Mouse (Mus musculus) heart, embryonic 12.5 days (tissue): ENCODE measurements around the gene Tmem151a. TPM values are rescaled to one million over a fixed set of nuclear protein-coding genes. Genes with fewer than 3 reads are reported as not detected.

ENCODE experiments used
- ATAC-seq: fragments of 200-750 bp; cut with Nextera tagmentation; 2 replicates; pipeline ENCODE4 v1.8.0; 2017; ENCODE audit warnings: moderate TSS enrichment, moderate library complexity; ENCODE audit not compliant: insufficient number of reproducible peaks, low FRiP score
- H3K27ac ChIP-seq: fragments of 300-500 bp; sonication (generic); 2 replicates; pipeline ENCODE4 v1.5.1; 2016; ENCODE audit warnings: mild to moderate bottlenecking, moderate library complexity; ENCODE audit not compliant: poor library complexity, severe bottlenecking
- H3K27me3 ChIP-seq: fragments of 300-500 bp; sonication (generic); replicated peaks from 2 replicates; pipeline ENCODE4 v1.6.1; 2016; ENCODE audit warnings: mild to moderate bottlenecking, moderate library complexity
- H3K36me3 ChIP-seq: fragments of 300-500 bp; sonication (generic); 2 replicates; pipeline ENCODE4 v1.6.1; 2016; ENCODE audit warnings: mild to moderate bottlenecking, moderate library complexity
- H3K4me1 ChIP-seq: fragments of 300-500 bp; sonication (generic); replicated peaks from 2 replicates; pipeline ENCODE4 v1.6.1; 2016; ENCODE audit warnings: mild to moderate bottlenecking
- H3K4me2 ChIP-seq: fragments of 300-500 bp; sonication (generic); 2 replicates; pipeline ENCODE4 v1.6.1; 2016; ENCODE audit warnings: mild to moderate bottlenecking, moderate library complexity
- H3K4me3 ChIP-seq: fragments of 300-500 bp; sonication (generic); 2 replicates; pipeline ENCODE4 v1.5.1; 2016; ENCODE audit warnings: mild to moderate bottlenecking
- H3K9ac ChIP-seq: fragments of 300-500 bp; sonication (generic); 2 replicates; pipeline ENCODE4 v1.6.1; 2016; ENCODE audit warnings: mild to moderate bottlenecking, moderate library complexity
- H3K9me3 ChIP-seq: fragments of 300-500 bp; sonication (generic); replicated peaks from 2 replicates; pipeline ENCODE4 v1.6.1; 2016; ENCODE audit warnings: mild to moderate bottlenecking, moderate library complexity
- WGBS: fragments of 180-500 bp; shearing (Covaris S2); methylation state at CpG from one replicate; pipeline ENCODE4 v1.1.7; 2016; 5-methylcytosine and 5-hydroxymethylcytosine counted together
- polyA plus RNA-seq: library from polyadenylated mRNA; unstranded; fragments of >200 nt; fragmentation: Nextera tagmentation; extraction: Ambion mirVana; gene quantifications from 2 replicates; pipeline ENCODE4 v1.2.1, GENCODE M21; 2016

Gene Tmem151a
- polyA plus RNA-seq, 1 experiment from 2014 or later, result 4.4 TPM

DNA sequence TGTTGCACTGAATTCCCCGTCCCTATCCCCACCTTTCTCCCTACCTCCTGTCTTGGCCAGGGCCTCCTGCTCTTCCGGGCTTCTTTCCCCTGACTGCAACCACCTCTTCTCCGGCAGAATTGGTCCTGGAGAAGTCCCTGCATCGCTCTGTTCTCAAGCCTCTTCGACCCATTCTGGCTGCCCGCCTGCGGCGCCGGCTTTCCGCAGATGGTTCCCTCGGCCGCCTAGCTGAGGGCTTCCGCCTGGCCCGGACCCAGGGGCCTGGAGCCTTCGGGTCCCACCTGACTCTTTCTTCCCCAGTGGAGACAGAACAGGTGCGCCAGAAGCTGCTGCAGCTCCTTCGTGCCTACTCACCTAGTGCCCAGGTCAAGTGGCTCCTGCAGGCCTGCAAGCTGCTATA, 32.5 kb downstream of the Tmem151a start:
- H3K27me3 ChIP-seq, result peaks cover 33% of the 10 kb centered on the region
- 63% methylated on average over 17 of the region's 17 CpGs for WGBS

DNA sequence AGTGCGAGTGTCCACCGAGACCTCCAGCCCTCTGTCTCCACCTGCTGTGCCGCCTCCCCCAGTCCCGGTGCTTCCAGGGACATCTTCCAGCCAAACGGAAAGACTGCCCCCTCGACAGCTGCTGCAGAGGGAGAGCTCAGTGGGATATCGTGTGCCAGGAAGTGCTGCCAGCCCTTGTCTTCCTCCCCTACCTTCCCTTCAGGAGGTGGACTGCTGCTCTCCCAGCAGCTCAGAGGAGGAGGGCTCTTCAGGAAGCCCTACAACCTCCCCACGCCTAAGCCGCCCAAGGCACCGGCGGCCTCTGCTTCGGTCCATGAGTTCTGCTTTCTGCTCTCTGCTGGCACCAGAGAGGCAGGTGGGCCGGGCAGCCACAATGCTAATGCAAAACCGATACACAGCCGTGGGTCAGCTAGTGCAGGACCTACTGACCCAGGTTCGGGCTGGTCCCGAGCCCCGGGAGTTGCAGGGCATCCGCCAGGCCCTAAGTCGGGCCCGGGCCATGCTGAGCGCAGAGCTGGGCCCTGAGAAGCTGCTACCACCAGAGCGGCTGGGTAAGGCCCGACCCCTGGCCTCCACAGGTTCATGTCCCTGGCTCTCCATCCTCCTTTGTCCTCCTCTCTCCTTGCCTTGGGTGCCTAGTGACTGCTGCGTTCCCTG, 33.0 kb downstream of the Tmem151a start:
- 0 out of 2 replicates have a peak overlapping the region, but pooled peaks have one; percentile 42 for H3K27ac ChIP-seq
- no peak for ATAC-seq
- H3K36me3 ChIP-seq, result peaks cover 29% of the 10 kb centered on the region
- peak overlapping the region; percentile 44 for H3K9ac ChIP-seq
- H3K4me2 ChIP-seq, result peak overlapping the region; percentile 67
- no peaks in the 10 kb centered on the region for H3K9me3 ChIP-seq
- H3K4me3 ChIP-seq, result peak overlapping the region; percentile 45
- H3K4me1 ChIP-seq, result peaks cover 38% of the 10 kb centered on the region
- H3K27me3 ChIP-seq, result peaks cover 33% of the 10 kb centered on the region
- WGBS, result 27% methylated on average over 25 of the region's 25 CpGs

More for the DNA sequence above, 32.5 kb downstream of the Tmem151a start:
- Histone ChIP-seq H3K9ac (no peak overlapping the region), H3K4me2 (peak overlapping the region; percentile 67), H3K4me3 (no peak overlapping the region), H3K9me3 (no peaks in the 10 kb centered on the region), H3K27ac (no peak overlapping the region), H3K4me1 (peaks cover 38% of the 10 kb centered on the region), H3K36me3 (peaks cover 23% of the 10 kb centered on the region)
- no peak for ATAC-seq

DNA sequence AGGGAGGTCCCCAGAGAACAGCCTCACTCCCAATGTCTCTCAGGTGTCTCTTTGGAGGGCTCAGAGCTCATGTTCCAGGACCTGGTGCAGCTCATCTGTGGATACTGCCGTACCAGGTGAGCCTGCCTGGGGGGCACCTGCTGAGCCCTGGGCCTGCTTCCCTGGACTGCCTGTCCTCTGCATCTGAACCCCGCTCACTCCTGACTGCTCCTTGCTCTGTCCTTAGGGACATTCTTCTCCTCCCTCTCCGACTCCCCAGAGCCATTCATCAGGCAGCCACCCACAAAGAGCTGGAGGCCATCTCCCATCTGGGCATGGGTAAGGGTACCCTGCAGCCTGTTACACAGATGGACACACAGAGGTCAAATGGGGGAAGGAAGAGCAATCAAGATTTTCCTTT, 33.8 kb downstream of the Tmem151a start:
- peaks cover 38% of the 10 kb centered on the region for H3K4me1 ChIP-seq

DNA sequence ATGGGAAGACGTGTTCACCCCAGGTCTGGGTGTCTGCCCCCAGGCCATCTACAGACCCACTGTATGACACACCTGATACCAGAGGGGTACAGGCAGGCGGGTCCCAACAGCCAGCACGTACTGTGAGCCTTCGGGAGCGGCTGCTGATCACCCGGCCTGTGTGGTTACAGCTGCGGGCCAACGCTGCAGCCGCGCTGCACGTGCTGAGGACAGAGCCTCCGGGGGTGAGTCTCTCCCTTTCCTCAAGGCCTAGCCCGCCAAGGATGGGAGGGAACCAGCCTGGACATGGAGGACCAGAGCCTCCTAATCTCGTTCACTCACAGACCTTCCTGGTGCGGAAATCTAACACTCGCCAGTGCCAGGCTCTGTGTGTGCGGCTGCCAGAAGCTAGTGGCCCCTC, 34.3 kb downstream of the Tmem151a start:
- Histone ChIP-seq H3K27ac (peak overlapping the region; percentile 42; the same call in 1 of the 2 replicates), H3K9ac (peak overlapping the region; percentile 66), H3K4me2 (peak overlapping the region; percentile 67), H3K36me3 (peaks cover 41% of the 10 kb centered on the region), H3K4me3 (peak overlapping the region; percentile 45), H3K9me3 (no peaks in the 10 kb centered on the region), H3K4me1 (peaks cover 38% of the 10 kb centered on the region), H3K27me3 (peaks cover 33% of the 10 kb centered on the region)
- WGBS, result 6% methylated on average over 17 of the region's 17 CpGs
- ATAC-seq, result peak; percentile 20; the same call in 1 of the 2 replicates

More for the DNA sequence above, 33.8 kb downstream of the Tmem151a start:
- peak overlapping the region; percentile 42; the same call in 1 of the 2 replicates for H3K27ac ChIP-seq
- WGBS, result 58% methylated on average over 3 of the region's 3 CpGs
- H3K9ac ChIP-seq, result peak overlapping the region; percentile 66
- H3K27me3 ChIP-seq, result peaks cover 33% of the 10 kb centered on the region
- no peak for ATAC-seq
- H3K36me3 ChIP-seq, result peaks cover 36% of the 10 kb centered on the region
- peak overlapping the region; percentile 67 for H3K4me2 ChIP-seq
- H3K9me3 ChIP-seq, result no peaks in the 10 kb centered on the region
- H3K4me3 ChIP-seq, result peak overlapping the region; percentile 45

DNA sequence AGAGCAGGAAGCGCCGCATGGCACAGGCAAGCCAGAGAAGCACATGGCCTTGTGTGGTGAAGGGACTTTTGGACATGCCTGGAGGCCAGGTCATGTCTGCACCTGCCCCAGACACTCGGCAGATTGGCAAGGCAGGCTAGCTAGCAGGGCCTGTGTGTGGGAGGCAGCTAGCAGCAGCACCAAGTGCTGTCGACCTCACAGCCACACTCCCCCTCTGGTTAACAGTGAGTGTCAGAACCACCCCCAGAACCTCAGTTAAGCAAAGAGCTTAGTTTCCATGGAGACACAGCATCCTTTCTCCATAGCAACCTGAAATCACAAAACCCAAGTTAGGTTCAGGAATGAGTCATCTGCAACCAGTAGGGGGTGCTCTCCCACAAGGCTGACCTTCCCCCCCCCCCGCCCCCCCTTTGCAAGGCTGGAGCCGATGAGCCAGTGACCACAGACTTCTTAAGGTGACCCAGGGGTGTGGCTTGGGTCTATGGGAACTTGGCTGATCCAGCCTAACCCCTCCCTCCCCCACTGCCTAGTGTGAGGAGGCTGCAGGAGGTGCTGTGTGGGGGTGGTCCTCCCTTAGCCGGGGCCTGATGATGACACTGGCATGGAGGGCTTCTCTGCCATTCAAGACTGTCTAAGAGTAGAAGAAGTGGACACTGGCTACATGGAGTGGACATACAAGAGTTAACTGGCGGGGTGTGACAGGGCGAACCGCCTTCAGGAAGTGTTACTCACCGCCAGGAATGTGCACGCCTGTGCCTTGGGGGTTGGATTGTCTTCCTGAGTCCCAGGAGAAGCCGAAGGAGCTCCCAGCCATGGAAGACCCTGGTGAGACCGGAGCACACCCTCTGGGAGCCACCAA, 35.1 kb downstream of the Tmem151a start, which contains the start of gene Rin1:
Gene Rin1 (plus strand): TSS at position 435 of the 859 bp plus-strand sequence.
- Histone ChIP-seq H3K9ac (peak within 1 kb of the TSS; percentile 66), H3K36me3 (peaks cover 46% of the 10 kb centered on the region), H3K27ac (peak within 1 kb of the TSS; percentile 42; the same call in 1 of the 2 replicates)

DNA sequence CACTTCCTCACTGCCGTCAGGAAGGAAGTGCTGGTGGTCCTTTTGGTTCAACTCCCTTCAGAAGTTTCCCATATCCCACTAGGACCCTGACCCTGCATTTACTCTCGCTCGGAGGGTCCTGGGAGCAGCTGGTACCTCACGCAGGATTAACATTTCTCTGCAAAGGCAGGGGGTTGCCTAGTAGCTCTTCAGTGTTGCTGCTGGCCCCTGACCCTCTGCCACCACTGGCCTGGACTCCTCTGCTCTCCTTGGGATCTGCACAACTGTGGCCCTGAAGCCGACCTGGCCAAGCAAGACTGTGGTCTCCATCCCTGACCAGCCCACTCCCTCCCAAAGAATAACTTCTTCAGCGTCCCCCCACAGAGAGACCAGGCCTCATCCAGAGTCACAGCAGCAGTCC, 36.0 kb downstream of the Tmem151a start:
- no peak overlapping the region for H3K9ac ChIP-seq
- WGBS, result 82% methylated on average over 6 of the region's 6 CpGs
- H3K4me1 ChIP-seq, result peaks cover 38% of the 10 kb centered on the region
- no peaks in the 10 kb centered on the region for H3K9me3 ChIP-seq
- H3K27ac ChIP-seq, result no peak overlapping the region
- no peak overlapping the region for H3K4me3 ChIP-seq
- no peak for ATAC-seq
- no peak overlapping the region for H3K4me2 ChIP-seq
- H3K36me3 ChIP-seq, result peaks cover 46% of the 10 kb centered on the region
- peaks cover 27% of the 10 kb centered on the region for H3K27me3 ChIP-seq

More for the DNA sequence above, 35.1 kb downstream of the Tmem151a start, which contains the start of gene Rin1:
- Histone ChIP-seq H3K9me3 (no peaks in the 10 kb centered on the region), H3K4me3 (peak within 1 kb of the TSS; percentile 45), H3K4me2 (peak within 1 kb of the TSS; percentile 67), H3K4me1 (peaks cover 38% of the 10 kb centered on the region), H3K27me3 (peaks cover 33% of the 10 kb centered on the region)
- ATAC-seq, result peak; percentile 63
- WGBS, result 19% methylated on average over 14 of the region's 14 CpGs

DNA sequence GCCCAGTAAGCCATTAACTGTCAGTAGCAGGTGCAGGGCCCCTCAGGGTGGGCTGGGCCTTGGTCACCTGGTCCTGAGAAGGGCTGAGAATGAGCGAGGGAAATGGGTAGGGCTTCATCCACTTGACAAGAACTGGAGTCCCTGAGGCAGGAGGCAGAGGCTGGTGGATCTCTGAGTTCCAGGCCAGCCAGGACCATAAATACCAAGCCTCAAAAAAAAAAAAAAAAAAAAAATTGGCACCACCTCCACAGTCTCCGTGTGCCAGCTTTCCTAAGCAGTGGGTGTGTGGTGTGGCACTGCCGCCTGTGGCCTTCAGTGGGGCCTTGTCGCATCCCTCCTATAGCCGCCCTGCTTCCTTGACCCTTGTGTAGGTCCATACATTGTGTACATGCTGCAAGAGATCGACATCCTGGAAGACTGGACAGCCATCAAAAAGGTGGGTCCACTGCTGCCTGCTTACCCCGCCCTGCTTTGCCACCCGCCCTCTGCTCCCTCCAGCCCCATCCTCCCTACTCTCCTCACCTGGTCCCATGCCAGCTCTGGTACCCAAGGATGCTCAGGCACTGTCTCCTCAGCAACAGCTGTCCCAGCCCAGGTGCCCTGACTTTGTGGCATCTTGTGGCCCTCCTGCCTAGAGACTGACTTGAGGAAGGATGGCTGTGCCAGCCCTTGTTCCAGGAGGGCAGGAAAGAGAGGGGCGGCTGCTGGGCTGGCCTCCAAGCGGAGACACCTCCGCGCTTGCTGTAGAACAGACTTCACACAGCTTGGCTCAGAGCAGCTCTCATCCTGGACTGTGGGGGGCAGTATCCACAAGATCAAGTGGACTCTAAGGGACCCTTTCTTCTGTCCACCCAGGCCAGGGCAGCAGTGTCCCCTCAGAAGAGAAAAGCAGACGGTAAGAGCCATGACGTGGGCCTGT, 36.9 kb downstream of the Tmem151a start:
- Histone ChIP-seq H3K36me3 (peaks cover 49% of the 10 kb centered on the region), H3K9me3 (no peaks in the 10 kb centered on the region), H3K4me1 (peaks cover 38% of the 10 kb centered on the region), H3K4me3 (no peak overlapping the region), H3K9ac (no peak overlapping the region), H3K27me3 (peaks cover 21% of the 10 kb centered on the region), H3K27ac (no peak overlapping the region), H3K4me2 (no peak overlapping the region)
- no peak for ATAC-seq
- 85% methylated on average over 14 of the region's 14 CpGs for WGBS

DNA sequence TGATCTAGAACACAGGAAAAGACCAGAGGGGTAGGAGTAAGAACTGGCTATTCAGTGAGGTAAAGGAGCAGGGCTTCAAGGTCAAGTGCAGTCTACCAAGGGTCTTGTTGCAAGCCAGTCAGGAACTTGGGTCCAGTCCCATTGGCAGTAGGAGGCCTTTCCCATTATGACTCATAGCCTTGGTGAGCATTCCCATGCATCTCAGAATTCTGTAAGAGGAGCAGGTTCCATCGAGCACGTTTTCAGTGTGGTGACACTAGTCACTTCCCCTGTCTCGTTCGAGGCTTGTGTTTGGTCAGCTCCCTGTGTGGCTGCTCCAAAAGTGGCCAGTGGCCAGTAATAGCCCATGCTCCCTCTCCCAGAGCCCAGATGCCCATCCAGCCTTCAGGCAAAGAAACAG, 39.8 kb downstream of the Tmem151a start:
- Histone ChIP-seq H3K9ac (no peak overlapping the region), H3K27me3 (no peaks in the 10 kb centered on the region), H3K36me3 (peaks cover 52% of the 10 kb centered on the region), H3K27ac (no peak overlapping the region), H3K4me3 (no peak overlapping the region), H3K4me2 (no peak overlapping the region), H3K4me1 (peaks cover 23% of the 10 kb centered on the region), H3K9me3 (no peaks in the 10 kb centered on the region)
- ATAC-seq, result no peak
- WGBS, result 68% methylated on average over 4 of the region's 4 CpGs

DNA sequence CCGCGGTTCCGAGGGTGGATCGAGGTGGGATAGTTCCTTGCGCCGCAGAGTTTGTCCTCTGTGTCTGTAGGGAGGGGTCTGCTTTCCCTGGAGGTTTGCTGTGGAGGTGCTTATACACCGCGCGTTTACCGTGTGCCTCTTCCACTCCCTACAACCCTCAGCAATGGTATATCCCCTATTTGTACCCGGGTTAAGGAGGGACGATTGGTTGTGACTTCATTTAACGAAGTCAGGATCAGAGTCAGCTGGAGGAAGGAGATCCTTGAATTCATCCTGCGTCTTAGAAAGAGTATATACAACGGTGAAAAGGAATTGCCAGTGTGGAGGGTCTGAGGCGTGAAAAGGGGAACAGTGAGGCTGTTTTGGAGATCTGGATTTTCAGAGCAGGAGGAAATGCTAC, 43.7 kb downstream of the Tmem151a start:
- H3K36me3 ChIP-seq, result peaks cover 22% of the 10 kb centered on the region
- H3K4me2 ChIP-seq, result peak overlapping the region; percentile 100
- peak overlapping the region; percentile 86 for H3K9ac ChIP-seq
- peak overlapping the region; percentile 63 for H3K4me3 ChIP-seq
- no peaks in the 10 kb centered on the region for H3K9me3 ChIP-seq
- ATAC-seq, result no peak
- H3K27me3 ChIP-seq, result no peaks in the 10 kb centered on the region
- peak overlapping the region; percentile 72; the same call in 1 of the 2 replicates for H3K27ac ChIP-seq
- 2% methylated on average over 16 of the region's 16 CpGs for WGBS
- peaks cover 25% of the 10 kb centered on the region for H3K4me1 ChIP-seq

DNA sequence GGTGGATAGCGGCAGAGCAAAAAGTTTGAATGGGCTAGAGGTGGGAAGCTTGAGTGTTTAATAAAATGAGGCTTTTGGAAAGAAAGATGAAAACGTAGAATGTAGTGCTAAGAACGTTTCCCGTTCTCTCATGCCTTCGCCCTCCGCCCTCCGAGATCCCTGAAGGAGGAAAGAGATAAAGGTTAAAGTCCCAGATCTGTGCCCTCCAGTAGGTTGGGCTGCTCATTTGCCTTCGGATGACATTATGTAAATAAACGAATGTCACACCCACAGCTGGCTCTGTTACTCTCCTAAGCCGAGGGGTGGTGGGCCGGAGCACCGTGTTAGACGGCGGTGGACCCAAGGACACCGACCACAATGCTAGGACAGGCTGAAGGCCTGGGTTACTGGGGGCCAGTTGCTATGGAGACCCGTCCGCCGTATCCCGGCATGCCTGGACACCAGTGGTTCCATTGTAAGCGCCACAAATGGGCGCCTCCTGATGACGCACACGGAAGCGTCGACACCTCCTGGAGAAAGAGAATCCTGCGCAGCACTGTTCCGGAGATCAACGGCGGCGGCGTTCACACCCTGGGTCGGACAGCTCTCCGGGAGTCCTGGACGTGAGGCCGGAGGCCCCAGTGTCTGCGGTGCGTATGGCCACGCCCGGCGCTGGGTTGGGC, 44.3 kb downstream of the Tmem151a start, which contains the start of gene Brms1:
Gene Brms1 (plus strand): TSS at position 493 of the 662 bp plus-strand sequence.
- Histone ChIP-seq H3K4me2 (peak within 1 kb of the TSS; percentile 100), H3K27me3 (no peaks in the 10 kb centered on the region), H3K4me3 (peak within 1 kb of the TSS; percentile 63), H3K27ac (peak within 1 kb of the TSS; percentile 72), H3K9me3 (no peaks in the 10 kb centered on the region), H3K36me3 (peaks cover 16% of the 10 kb centered on the region), H3K9ac (peak within 1 kb of the TSS; percentile 86), H3K4me1 (peaks cover 25% of the 10 kb centered on the region)
- 4% methylated on average over 40 of the region's 40 CpGs for WGBS
- peak; percentile 74 for ATAC-seq
